Mouse (Mus musculus) intestine, embryonic 14.5 days (tissue): Measurements from ENCODE around the gene Nap1l5. TPM values are rescaled to one million over a fixed set of nuclear protein-coding genes. Genes with fewer than 3 reads are reported as not detected.

Experiments
- ATAC-seq: fragments of 200-750 bp; cut with Nextera tagmentation; replicated peaks from 2 replicates; pipeline ENCODE4 v1.8.0; 2017; ENCODE audit warnings: low read depth, moderate number of reproducible peaks, moderate TSS enrichment, moderate library complexity; ENCODE audit not compliant: low FRiP score, low TSS enrichment
- DNase-seq: peaks from one replicate; pipeline ENCODE4 v3.0.0-alpha.2; 2018; ENCODE audit warnings: low spot score
- H3K27ac ChIP-seq: fragments of 300-500 bp; sonication (generic); 2 replicates; pipeline ENCODE4 v1.5.1; 2014; ENCODE audit warnings: low read depth, mild to moderate bottlenecking, control low read depth
- H3K27me3 ChIP-seq: fragments of 300-500 bp; sonication (generic); replicated peaks from 2 replicates; pipeline ENCODE4 v1.6.1; 2014; ENCODE audit warnings: low read length, control low read depth; ENCODE audit not compliant: control insufficient read depth, insufficient read depth
- H3K36me3 ChIP-seq: fragments of 300-500 bp; sonication (generic); 2 replicates; pipeline ENCODE4 v1.6.1; 2014; ENCODE audit warnings: low read length, control low read depth; ENCODE audit not compliant: control insufficient read depth, insufficient read depth
- H3K4me1 ChIP-seq: fragments of 300-500 bp; sonication (generic); replicated peaks from 2 replicates; pipeline ENCODE4 v1.6.1; 2014; ENCODE audit warnings: low read length, control low read depth, mixed read lengths; ENCODE audit not compliant: control insufficient read depth, insufficient read depth
- H3K4me2 ChIP-seq: fragments of 300-500 bp; sonication (generic); 2 replicates; pipeline ENCODE4 v1.6.1; 2014; ENCODE audit warnings: low read length
- H3K4me3 ChIP-seq: fragments of 300-500 bp; sonication (generic); 2 replicates; pipeline ENCODE4 v1.5.1; 2014; ENCODE audit warnings: low read depth, low read length, control low read depth, mixed read lengths
- H3K9ac ChIP-seq: fragments of 300-500 bp; sonication (generic); 2 replicates; pipeline ENCODE4 v1.6.1; 2014; ENCODE audit warnings: mild to moderate bottlenecking, low read length
- H3K9me3 ChIP-seq: fragments of 300-500 bp; sonication (generic); 2 replicates; pipeline ENCODE4 v1.6.1; 2016; ENCODE audit warnings: low read length, control low read depth; ENCODE audit not compliant: control insufficient read depth
- WGBS: fragments of 180-500 bp; shearing (Covaris S2); extraction: QIAGEN DNeasy Blood & Tissue Kit; methylation state at CpG from one replicate; pipeline ENCODE4 v1.1.7; 2014; 5-methylcytosine and 5-hydroxymethylcytosine counted together
- polyA plus RNA-seq: library from polyadenylated mRNA; unstranded; fragments of >200 nt; fragmentation: Nextera tagmentation; extraction: Ambion mirVana; gene quantifications from 2 replicates; pipeline ENCODE4 v1.2.1, GENCODE M21; 2014

The Nap1l5 gene
- polyA plus RNA-seq, 1 experiment from 2014 or later = 11.5 TPM

DNA sequence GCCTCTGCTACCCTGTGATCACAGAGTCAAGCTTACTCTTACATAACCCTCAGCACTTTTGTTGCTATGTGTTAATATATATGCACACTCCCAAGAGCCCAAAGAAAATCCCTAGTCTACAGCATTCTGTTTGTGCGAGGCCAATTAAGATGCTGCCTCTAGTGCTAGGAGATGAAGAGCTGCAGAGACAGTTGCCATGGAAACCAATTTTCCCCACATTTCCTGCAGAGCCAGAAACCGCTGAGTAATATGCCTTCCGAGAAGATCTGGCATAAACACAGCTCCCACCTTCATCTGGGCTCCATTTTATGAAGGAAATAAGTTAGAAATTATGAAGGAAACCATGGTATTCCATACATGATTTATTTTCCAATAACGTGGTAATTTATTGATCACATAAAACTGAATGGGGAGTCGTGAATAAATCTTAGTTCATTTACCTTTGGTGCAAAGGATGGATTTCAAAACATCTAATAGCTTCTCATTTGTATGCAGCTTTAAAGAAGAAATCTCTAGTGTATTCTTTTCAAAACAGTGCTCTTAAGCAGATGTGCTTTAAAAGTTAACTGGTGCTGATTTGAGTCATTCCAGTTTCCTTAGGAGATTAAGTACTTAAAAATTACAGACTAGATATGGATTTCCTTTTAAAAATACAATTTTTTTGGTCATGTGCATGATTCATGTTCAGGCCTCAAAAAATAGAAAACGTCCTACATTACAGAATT lies 26.5 kb upstream of the Nap1l5 start:
- no peak overlapping the region for H3K27ac ChIP-seq
- 50% methylated on average over 6 of the region's 6 CpGs for WGBS
- no peaks in the 10 kb centered on the region for H3K4me1 ChIP-seq
- no peaks in the 10 kb centered on the region for H3K9me3 ChIP-seq
- ATAC-seq (no peak), DNase-seq (no peak)
- H3K4me3 ChIP-seq = no peak overlapping the region
- H3K36me3 ChIP-seq = peaks cover 6% of the 10 kb centered on the region; the same call in 1 of the 2 replicates
- H3K27me3 ChIP-seq = no peaks in the 10 kb centered on the region
- H3K4me2 ChIP-seq = no peak overlapping the region
- no peak overlapping the region for H3K9ac ChIP-seq

DNA sequence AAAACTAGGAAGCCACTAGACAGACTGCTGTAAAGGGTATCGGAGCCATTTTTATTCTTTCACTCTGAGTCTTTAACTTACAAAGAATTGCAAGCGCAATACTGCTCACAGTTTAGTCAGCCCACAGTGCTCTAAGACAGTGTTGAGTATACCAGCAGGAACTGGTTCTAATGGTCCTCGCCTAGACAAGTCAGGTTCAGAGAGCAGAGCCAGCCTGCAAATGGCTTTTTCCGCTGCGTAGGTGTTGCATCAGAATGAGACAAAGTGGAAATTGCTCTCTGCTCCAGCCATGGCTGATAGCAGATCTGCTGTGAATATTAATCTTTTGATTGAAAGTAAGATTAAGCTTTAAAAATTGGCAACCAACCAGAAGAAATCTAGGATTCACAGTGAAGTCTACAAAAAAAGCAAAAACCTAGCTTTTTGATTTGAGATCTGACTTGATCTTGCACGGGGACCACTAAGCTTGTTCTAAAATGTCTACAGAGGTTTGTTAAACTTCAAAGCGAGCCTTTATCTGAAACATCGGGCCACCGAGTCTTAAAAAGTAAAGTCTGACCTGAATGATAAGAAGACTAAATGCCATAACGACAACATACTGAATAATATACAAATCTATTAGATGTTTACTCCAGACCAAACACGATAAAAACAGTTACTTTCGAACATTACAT lies 25.8 kb upstream of the Nap1l5 start:
- Histone ChIP-seq H3K4me2 (no peak overlapping the region), H3K9me3 (no peaks in the 10 kb centered on the region), H3K4me3 (no peak overlapping the region), H3K27ac (no peak overlapping the region), H3K4me1 (no peaks in the 10 kb centered on the region), H3K9ac (no peak overlapping the region), H3K36me3 (peaks cover 6% of the 10 kb centered on the region; the same call in 1 of the 2 replicates), H3K27me3 (no peaks in the 10 kb centered on the region)
- no peak for DNase-seq
- ATAC-seq = no peak
- 86% methylated on average over 12 of the region's 12 CpGs for WGBS

DNA sequence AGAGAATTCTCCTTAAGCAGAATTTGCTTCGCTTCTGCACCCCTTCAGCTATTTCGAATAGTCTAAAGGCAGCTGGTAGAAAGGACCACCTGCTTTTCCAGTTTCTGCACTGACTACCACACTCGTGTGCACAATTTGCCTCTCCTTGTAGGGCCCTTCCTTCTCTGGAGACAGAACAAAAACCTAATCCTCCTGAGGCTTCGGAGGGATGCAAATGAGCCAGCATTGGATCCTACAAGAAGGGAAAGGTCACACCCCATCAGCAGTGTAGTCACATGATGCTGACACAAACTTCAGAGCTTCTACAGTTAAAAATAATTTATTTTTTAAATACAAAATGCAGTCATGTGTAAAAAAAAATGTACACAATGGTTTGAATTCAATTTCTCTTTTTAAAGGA lies 24.3 kb upstream of the Nap1l5 start:
- H3K27me3 ChIP-seq = no peaks in the 10 kb centered on the region
- 87% methylated on average over 4 of the region's 4 CpGs for WGBS
- no peaks in the 10 kb centered on the region for H3K4me1 ChIP-seq
- DNase-seq = no peak
- no peak overlapping the region for H3K4me2 ChIP-seq
- H3K27ac ChIP-seq = no peak overlapping the region
- H3K9me3 ChIP-seq = no peaks in the 10 kb centered on the region
- no peak for ATAC-seq
- H3K4me3 ChIP-seq = no peak overlapping the region
- H3K9ac ChIP-seq = no peak overlapping the region
- H3K36me3 ChIP-seq = peaks cover 6% of the 10 kb centered on the region; the same call in 1 of the 2 replicates

DNA sequence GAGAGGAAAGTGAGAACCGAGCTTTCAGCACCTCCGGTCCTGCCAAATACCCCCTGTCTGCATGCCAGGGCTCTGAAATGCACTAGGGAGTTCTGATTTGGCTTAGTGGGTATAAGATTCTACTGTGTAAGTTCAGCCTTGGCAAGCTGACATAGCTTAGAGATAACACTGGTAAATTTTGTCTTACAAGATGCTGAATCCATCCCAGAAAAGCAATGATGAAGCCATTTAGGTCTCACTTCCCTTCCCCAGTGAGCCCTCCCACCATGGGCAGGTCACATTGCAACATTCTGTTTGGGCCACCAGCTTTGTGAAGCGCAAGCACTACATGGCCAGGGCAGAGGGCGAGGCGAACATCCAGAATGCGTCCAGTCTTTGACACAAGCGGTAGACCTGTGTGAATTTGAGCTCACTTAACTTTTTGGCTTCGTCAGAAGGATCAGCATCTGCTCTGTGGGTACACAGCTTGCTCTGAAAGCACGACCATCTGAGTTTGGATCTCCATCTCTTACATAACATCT lies 23.1 kb upstream of the Nap1l5 start:
- 86% methylated on average over 9 of the region's 9 CpGs for WGBS
- DNase-seq (no peak), ATAC-seq (no peak)
- Histone ChIP-seq H3K4me2 (no peak overlapping the region), H3K36me3 (peaks cover 2% of the 10 kb centered on the region; the same call in 1 of the 2 replicates), H3K27ac (no peak overlapping the region), H3K4me1 (no peaks in the 10 kb centered on the region), H3K4me3 (no peak overlapping the region), H3K9ac (no peak overlapping the region), H3K9me3 (no peaks in the 10 kb centered on the region), H3K27me3 (no peaks in the 10 kb centered on the region)

DNA sequence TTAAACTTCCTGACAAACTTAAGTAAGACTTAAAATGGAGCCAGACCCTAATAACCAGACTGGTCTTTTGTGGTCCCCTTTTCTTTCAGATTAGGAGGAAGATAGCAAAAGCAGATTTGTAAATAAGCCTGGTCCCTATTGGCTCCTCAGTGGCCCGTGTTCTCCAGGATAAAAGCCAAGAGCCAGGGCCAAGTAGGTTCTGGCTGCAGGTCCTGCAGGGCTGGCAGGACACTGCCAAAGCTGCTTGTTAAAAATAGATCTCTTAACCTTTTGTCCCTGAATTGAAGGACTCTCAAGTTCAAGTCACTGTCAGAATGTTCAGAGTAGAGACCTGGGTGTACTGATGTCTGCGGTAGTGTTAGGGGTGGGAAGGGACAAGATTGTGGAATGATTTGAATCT lies 21.0 kb upstream of the Nap1l5 start:
- ATAC-seq (no peak), DNase-seq (no peak)
- no peak overlapping the region for H3K4me3 ChIP-seq

DNA sequence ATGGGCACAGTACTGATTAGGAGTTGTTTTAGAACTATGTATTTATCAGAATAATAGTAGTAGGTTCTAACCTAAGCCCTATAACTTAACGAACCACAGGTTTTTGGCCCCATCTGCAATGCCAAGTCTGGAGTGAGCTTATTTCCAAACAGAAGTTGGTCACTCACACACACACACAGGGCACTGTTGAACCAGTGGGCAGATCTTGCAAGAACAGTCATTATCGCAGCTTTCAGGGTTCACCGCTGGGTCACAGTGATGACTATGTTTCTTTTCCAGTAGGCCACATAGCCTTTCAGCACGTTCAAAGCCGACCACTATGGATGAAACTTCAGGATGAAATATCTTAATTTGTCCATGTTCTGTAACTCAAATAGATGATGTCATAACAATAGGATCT lies 15.6 kb upstream of the Nap1l5 start:
- ATAC-seq = 0 out of 2 replicates have a peak, but pooled peaks have one; percentile 12
- 65% methylated on average over 5 of the region's 5 CpGs for WGBS

More for the DNA sequence above, 21.0 kb upstream of the Nap1l5 start:
- H3K9me3 ChIP-seq = no peaks in the 10 kb centered on the region
- no peak overlapping the region for H3K27ac ChIP-seq
- no peak overlapping the region for H3K4me2 ChIP-seq
- no peaks in the 10 kb centered on the region for H3K4me1 ChIP-seq
- no peak overlapping the region for H3K9ac ChIP-seq
- H3K36me3 ChIP-seq = no peaks in the 10 kb centered on the region
- 77% methylated on average over 2 of the region's 2 CpGs for WGBS
- H3K27me3 ChIP-seq = no peaks in the 10 kb centered on the region

DNA sequence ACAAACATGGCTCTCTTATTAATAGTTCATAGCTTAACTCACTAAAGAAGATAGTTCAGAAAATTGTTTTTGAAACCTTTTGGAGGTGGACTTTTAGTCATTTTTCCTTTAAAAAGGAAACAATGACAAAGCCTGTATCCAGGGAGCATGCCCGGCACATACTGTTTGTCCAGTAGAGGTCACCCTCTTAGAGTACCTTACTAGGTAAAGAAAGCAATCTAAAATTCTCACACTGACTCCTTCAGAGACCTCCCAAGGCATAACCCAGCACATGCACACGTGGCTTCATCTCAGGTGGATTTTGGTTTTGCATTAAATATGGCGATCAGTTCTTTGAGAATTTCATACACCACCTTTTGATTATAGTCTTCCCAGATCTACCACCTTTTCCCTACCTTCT lies 14.7 kb upstream of the Nap1l5 start:
- WGBS = 48% methylated on average over 3 of the region's 3 CpGs
- Histone ChIP-seq H3K27me3 (no peaks in the 10 kb centered on the region), H3K9me3 (no peaks in the 10 kb centered on the region), H3K36me3 (no peaks in the 10 kb centered on the region), H3K4me1 (no peaks in the 10 kb centered on the region), H3K27ac (no peak overlapping the region), H3K4me2 (no peak overlapping the region), H3K9ac (no peak overlapping the region), H3K4me3 (no peak overlapping the region)
- no peak for ATAC-seq
- DNase-seq = no peak

More for the DNA sequence above, 15.6 kb upstream of the Nap1l5 start:
- Histone ChIP-seq H3K4me2 (no peak overlapping the region), H3K4me3 (no peak overlapping the region), H3K36me3 (no peaks in the 10 kb centered on the region), H3K9me3 (no peaks in the 10 kb centered on the region), H3K9ac (no peak overlapping the region), H3K27ac (no peak overlapping the region), H3K27me3 (no peaks in the 10 kb centered on the region), H3K4me1 (no peaks in the 10 kb centered on the region)
- DNase-seq = no peak

DNA sequence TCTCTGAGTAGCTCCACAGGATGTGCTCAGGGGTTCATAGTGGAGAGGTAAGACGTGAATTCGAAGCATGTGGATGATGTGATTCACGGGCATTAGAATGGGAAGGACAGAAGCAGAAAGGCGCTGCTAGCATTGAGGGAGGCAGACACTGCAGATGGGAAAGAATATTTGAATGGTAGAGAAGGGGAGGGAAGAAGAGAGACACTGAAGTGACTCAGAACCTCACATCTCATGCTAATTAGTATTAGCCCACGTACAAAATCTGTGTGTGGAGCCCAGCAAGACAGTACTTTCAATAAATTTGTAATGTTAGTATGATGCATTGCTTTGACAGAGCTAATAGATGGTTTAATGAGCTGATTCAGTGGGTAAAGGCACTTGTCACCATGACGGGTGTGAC lies 13.9 kb upstream of the Nap1l5 start:
- Histone ChIP-seq H3K9me3 (no peaks in the 10 kb centered on the region), H3K4me2 (no peak overlapping the region), H3K27ac (no peak overlapping the region), H3K9ac (no peak overlapping the region), H3K4me1 (no peaks in the 10 kb centered on the region), H3K36me3 (no peaks in the 10 kb centered on the region), H3K27me3 (no peaks in the 10 kb centered on the region), H3K4me3 (no peak overlapping the region)
- 81% methylated on average over 6 of the region's 6 CpGs for WGBS
- no peak for DNase-seq
- no peak for ATAC-seq
